Mouse (Mus musculus): ENCODE results near the gene Sned1.
"Not testable (repeated sequence)": the region's sequence is repeated elsewhere in the genome, so short reads cannot be mapped to it uniquely, and the experiment has no call there.

Gene Sned1

GRCm38 (mm10) chr1:93229221-93229620, 6.4 kb upstream of the Sned1 start:
- no peak for DNase-seq (ENCODE audit: extremely low spot score, low spot score)

- DNase-seq (ENCODE audit: extremely low spot score, low spot score): no peak
Measured at GRCm38 (mm10) chr1:93229626-93230025, 6.0 kb upstream of the Sned1 start.

GRCm38 (mm10) chr1:93236545-93236924, 894 bp downstream of the Sned1 start:
- no peak for DNase-seq (ENCODE audit: extremely low spot score, low spot score)

GRCm38 (mm10) chr1:93237676-93238075, 2.0 kb downstream of the Sned1 start:
- DNase-seq (ENCODE audit: extremely low spot score, low spot score): no peak

- DNase-seq (ENCODE audit: extremely low spot score, low spot score): no peak
Measured at GRCm38 (mm10) chr1:93238201-93238600, 2.6 kb downstream of the Sned1 start.

- no peak for DNase-seq (ENCODE audit: extremely low spot score, low spot score)
Measured at GRCm38 (mm10) chr1:93245936-93246335, 10.3 kb downstream of the Sned1 start.

GRCm38 (mm10) chr1:93252586-93252985, 16.9 kb downstream of the Sned1 start:
- DNase-seq (ENCODE audit: extremely low spot score, low spot score): no peak

GRCm38 (mm10) chr1:93255761-93256160, 20.1 kb downstream of the Sned1 start:
- DNase-seq (ENCODE audit: extremely low spot score, low spot score): no peak

- no peak for DNase-seq (ENCODE audit: extremely low spot score, low spot score)
Measured at GRCm38 (mm10) chr1:93257560-93257959, 21.9 kb downstream of the Sned1 start.

GRCm38 (mm10) chr1:93267207-93267606, 31.6 kb downstream of the Sned1 start:
- DNase-seq (ENCODE audit: extremely low spot score, low spot score): peak; percentile 35

- DNase-seq (ENCODE audit: extremely low spot score, low spot score): no peak
Measured at GRCm38 (mm10) chr1:93268246-93268645, 32.6 kb downstream of the Sned1 start.

GRCm38 (mm10) chr1:93270516-93271240, 35.0 kb downstream of the Sned1 start:
- DNase-seq (ENCODE audit: extremely low spot score, low spot score): no peak

- no peak for DNase-seq (ENCODE audit: extremely low spot score, low spot score)
Measured at GRCm38 (mm10) chr1:93271751-93272150, 36.1 kb downstream of the Sned1 start.

- peak; percentile 63 for DNase-seq (ENCODE audit: extremely low spot score, low spot score)
Measured at GRCm38 (mm10) chr1:93272409-93272821, 36.8 kb downstream of the Sned1 start.

GRCm38 (mm10) chr1:93275561-93275960, 39.9 kb downstream of the Sned1 start:
- no peak for DNase-seq (ENCODE audit: extremely low spot score, low spot score)

- no peak for DNase-seq (ENCODE audit: extremely low spot score, low spot score)
Measured at GRCm38 (mm10) chr1:93277041-93277440, 41.4 kb downstream of the Sned1 start.

- DNase-seq (ENCODE audit: extremely low spot score, low spot score): no peak
Measured at GRCm38 (mm10) chr1:93289678-93290214, 54.1 kb downstream of the Sned1 start.

- no peak for DNase-seq (ENCODE audit: extremely low spot score, low spot score)
Measured at GRCm38 (mm10) chr1:93290956-93291355, 55.3 kb downstream of the Sned1 start.

GRCm38 (mm10) chr1:93291591-93291990, 56.0 kb downstream of the Sned1 start:
- no peak for DNase-seq (ENCODE audit: extremely low spot score, low spot score)

GRCm38 (mm10) chr1:93292006-93292405, 56.4 kb downstream of the Sned1 start:
- no peak for DNase-seq (ENCODE audit: extremely low spot score, low spot score)

GRCm38 (mm10) chr1:93294491-93294890, 58.9 kb downstream of the Sned1 start:
- not testable (repeated sequence) for DNase-seq (ENCODE audit: extremely low spot score, low spot score)

GRCm38 (mm10) chr1:93299791-93300190, 64.2 kb downstream of the Sned1 start:
- no peak for DNase-seq (ENCODE audit: extremely low spot score, low spot score)

GRCm38 (mm10) chr1:93300578-93300977, 64.9 kb downstream of the Sned1 start:
- no peak for DNase-seq (ENCODE audit: extremely low spot score, low spot score)
